Mouse (Mus musculus) testis, adult 2 months (tissue): ENCODE data around the gene Ush1g. TPM values are rescaled to one million over a fixed set of nuclear protein-coding genes. Genes with fewer than 3 reads are reported as not detected.

Experiments
- H3K27ac ChIP-seq: fragments of 200-500 bp; 2 replicates; pipeline ENCODE4 v1.5.1; 2012; ENCODE audit warnings: low read depth, low read length; ENCODE audit not compliant: control insufficient read depth, insufficient read depth
- H3K27me3 ChIP-seq: fragments of 200-500 bp; 2 replicates; pipeline ENCODE4 v1.6.1; 2012; ENCODE audit warnings: mild to moderate bottlenecking, low read length, moderate library complexity; ENCODE audit not compliant: control insufficient read depth, insufficient read depth
- H3K36me3 ChIP-seq: fragments of 200-500 bp; 2 replicates; pipeline ENCODE4 v1.6.1; 2012; ENCODE audit warnings: mild to moderate bottlenecking, low read length; ENCODE audit not compliant: control insufficient read depth, insufficient read depth
- H3K4me1 ChIP-seq: fragments of 200-500 bp; 2 replicates; pipeline ENCODE4 v1.6.1; 2012; ENCODE audit warnings: low read length; ENCODE audit not compliant: control insufficient read depth, insufficient read depth
- H3K4me3 ChIP-seq: fragments of 200-500 bp; 2 replicates; pipeline ENCODE4 v1.5.1; 2012; ENCODE audit warnings: low read depth, mild to moderate bottlenecking, low read length, moderate library complexity, mixed read lengths; ENCODE audit not compliant: control insufficient read depth
- CTCF ChIP-seq: fragments of 200-500 bp; IDR thresholded peaks from 2 replicates; pipeline ENCODE4 v1.5.1; 2012; ENCODE audit warnings: low read depth, mild to moderate bottlenecking, inconsistent platforms, low read length, moderate library complexity; ENCODE audit not compliant: control insufficient read depth, insufficient read depth, insufficient replicate concordance
- POLR2A ChIP-seq: fragments of 200-500 bp; IDR thresholded peaks from 2 replicates; pipeline ENCODE4 v1.6.1; 2012; ENCODE audit warnings: low read depth, mild to moderate bottlenecking, inconsistent platforms, low read length, moderate library complexity; ENCODE audit not compliant: control insufficient read depth
- polyA plus RNA-seq: library from polyadenylated mRNA; depleted of rRNA; stranded (reverse); fragments of >200 nt; gene quantifications from 2 replicates; pipeline ENCODE4 v1.2.3, GENCODE M21; 2012

The Ush1g gene
- polyA plus RNA-seq, 1 experiment: 4.1 TPM

DNA sequence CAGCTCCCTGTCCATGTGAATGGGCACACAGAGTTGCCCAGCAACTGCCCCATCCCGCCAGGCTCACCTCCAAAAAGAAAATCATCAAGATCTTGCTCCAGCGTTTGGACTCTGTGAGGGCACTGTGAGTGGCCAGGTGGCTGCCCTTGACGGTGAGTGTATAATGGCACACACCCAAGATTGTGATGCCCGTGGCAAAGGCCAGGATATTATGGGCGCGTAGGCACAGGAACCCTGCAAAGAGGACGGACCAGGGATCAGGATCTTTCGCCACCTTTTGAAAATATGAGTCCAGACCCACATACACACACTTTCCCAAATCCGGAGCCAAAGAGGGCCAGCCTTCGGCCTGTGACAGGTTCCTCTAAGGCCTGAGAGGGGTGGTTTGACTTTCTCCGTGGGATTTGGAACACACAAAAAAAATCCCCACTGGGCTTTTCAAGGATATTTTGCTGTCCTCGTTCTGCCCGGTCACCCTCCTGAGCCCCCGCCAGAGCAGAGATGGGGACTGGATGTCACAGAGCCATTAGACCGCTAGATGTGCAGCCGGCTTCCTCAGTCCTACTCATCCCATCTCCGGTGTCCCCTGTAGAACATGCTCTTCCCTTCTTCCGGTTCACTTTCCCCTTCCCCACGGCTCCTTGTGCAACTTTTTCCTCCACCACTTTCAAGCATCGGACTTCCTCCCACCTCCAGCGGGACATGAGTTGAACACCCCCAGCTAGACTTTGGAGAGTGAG is 25.2 kb downstream of the Ush1g start:
- no peaks in the 10 kb centered on the region for H3K27me3 ChIP-seq
- no peaks in the 10 kb centered on the region for H3K36me3 ChIP-seq
- H3K4me3 ChIP-seq: peak overlapping the region; percentile 76
- H3K27ac ChIP-seq: peak overlapping the region; percentile 7; the same call in 1 of the 2 replicates
- TF ChIP-seq CTCF (no peak), POLR2A (no peak)
- peaks cover 17% of the 10 kb centered on the region for H3K4me1 ChIP-seq

DNA sequence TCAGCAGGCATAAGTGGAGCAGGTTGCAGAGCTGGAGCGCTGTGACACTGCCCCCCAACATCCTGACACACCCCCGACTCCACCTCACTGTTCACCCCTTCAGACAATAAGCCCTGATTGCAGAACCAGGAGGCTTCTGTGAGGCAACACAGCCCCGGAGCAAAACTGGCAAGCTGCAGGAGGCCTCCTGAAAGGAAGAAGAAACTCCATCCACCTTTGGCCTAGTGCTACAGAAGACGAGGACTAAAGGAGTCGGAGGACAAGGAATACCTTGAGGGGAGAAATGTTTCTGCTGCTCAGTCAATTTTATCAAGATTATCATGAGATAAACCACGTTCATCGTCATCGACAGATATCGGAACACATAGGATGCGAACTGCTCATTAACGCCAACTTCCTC is 25.9 kb downstream of the Ush1g start:
- Histone ChIP-seq H3K27ac (no peak overlapping the region), H3K4me1 (peaks cover 17% of the 10 kb centered on the region), H3K4me3 (peak overlapping the region; percentile 76; the same call in 1 of the 2 replicates), H3K27me3 (no peaks in the 10 kb centered on the region), H3K36me3 (no peaks in the 10 kb centered on the region)
- TF ChIP-seq POLR2A (no peak), CTCF (no peak)

DNA sequence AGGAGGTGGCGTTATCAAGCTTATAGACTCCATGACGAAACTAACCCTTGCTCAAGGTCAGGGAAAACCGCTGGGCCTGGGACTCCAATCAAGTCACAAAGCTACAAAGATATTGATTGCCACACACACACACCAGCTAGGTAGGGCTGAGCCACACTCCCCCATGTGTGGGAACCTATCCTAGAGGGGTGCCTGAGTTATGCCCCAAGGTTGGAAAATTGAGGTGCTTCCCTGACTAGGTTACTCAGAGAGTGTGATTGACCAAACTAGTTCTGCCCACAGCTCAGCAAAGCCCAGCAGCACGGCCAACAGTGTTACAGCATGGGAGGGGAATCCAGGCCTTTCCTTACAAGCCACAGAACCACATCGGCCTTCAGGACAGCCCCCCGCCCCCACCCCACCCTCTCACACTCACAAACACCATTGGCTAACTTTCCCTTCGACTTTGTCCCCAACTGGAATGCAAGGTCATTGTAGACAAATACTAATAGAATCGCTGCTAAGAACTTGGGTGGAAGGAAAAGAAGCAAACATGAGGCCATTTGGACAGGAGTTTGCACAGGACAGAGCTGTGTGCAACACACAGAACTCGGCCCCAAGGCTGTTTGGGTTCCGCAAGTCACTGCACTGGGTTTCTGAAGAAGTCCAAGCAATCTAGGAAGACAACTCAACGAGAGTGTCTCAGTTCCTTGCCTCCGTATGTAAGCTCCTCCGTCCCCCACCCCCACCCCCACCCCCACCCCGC is 29.0 kb downstream of the Ush1g start:
- Histone ChIP-seq H3K36me3 (no peaks in the 10 kb centered on the region), H3K4me1 (peaks cover 18% of the 10 kb centered on the region), H3K27ac (peak overlapping the region; percentile 84), H3K4me3 (no peak overlapping the region), H3K27me3 (no peaks in the 10 kb centered on the region)
- TF ChIP-seq POLR2A (no peak), CTCF (no peak)

DNA sequence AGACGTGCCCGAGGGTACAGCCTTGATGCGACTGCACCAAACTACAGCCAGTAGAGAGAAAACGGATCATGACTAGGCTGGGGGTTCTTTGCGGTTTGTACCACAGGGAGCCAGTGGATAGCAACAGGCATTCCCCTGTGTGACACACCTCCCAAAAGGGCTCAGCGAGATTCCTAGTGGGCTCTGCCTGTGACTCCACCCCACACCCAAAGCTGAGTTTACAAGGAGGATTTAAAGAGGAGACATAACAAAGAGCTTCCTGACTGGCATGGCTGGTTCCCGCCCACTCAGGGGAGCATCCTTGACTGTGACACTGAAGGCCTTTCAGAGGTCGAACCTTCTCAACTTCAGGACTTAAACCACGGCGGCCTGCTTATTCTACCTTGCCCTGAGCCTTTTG is 30.3 kb downstream of the Ush1g start:
- Histone ChIP-seq H3K4me1 (peaks cover 9% of the 10 kb centered on the region), H3K27ac (no peak overlapping the region), H3K36me3 (no peaks in the 10 kb centered on the region), H3K4me3 (no peak overlapping the region), H3K27me3 (no peaks in the 10 kb centered on the region)
- TF ChIP-seq CTCF (no peak), POLR2A (no peak)

GRCm38 (mm10) chr11:115290919-115291318 is 30.9 kb downstream of the Ush1g start:
- no peak overlapping the region for H3K4me3 ChIP-seq
- no peak for TF ChIP-seq POLR2A
- TF ChIP-seq CTCF: no peak
- H3K27me3 ChIP-seq: no peaks in the 10 kb centered on the region
- no peak overlapping the region for H3K27ac ChIP-seq
- H3K36me3 ChIP-seq: no peaks in the 10 kb centered on the region
- H3K4me1 ChIP-seq: peaks cover 9% of the 10 kb centered on the region

DNA sequence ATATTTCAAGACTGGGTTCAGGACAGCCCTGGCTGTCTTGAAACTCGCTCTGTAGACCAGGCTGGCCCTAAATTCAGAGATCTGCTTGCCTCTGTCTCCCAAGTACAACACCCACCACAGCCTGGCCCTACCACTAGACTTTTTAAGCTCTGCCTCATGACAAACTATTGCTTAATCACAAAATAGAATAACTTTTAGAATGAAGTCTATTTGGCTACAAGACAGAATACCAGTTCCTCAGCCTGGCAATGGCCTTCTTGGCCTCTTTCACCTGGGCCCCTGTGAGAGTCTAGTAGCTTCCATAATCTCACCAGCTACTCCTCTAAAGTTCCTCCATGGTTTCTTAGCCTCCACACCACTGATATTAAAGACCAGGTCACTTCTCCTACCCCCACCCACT is 31.5 kb downstream of the Ush1g start:
- Histone ChIP-seq H3K27ac (no peak overlapping the region), H3K4me1 (peaks cover 9% of the 10 kb centered on the region), H3K27me3 (no peaks in the 10 kb centered on the region), H3K4me3 (no peak overlapping the region), H3K36me3 (no peaks in the 10 kb centered on the region)
- TF ChIP-seq POLR2A (no peak), CTCF (no peak)

DNA sequence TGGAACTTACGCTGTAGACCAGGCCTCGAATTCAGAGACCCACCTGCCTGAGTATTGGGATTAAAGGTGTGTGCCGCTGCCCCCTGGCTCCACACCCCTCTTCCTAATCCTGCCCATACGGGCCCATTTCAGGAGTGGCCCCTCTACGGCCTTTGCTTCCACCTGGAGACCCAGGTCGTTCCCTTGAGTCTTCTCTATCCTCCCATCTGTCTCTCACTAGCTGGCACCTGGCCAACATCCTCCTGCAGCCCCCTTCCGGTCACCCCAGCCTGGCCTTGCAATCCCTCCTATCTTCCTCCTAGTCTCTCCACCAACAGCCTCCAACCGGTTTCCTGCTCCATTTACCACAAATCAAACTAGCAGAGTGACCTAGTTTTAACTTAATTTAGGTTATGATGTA is 32.0 kb downstream of the Ush1g start:
- Histone ChIP-seq H3K36me3 (no peaks in the 10 kb centered on the region), H3K4me1 (peaks cover 9% of the 10 kb centered on the region), H3K27me3 (no peaks in the 10 kb centered on the region), H3K4me3 (no peak overlapping the region), H3K27ac (no peak overlapping the region)
- TF ChIP-seq POLR2A (no peak), CTCF (no peak)
